Mouse (Mus musculus) heart, embryonic 15.5 days (tissue): Measurements from ENCODE around the gene Zfp831. TPM values are rescaled to one million over a fixed set of nuclear protein-coding genes. Genes with fewer than 3 reads are reported as not detected.

ENCODE experiments used
- ATAC-seq: fragments of 200-750 bp; cut with Nextera tagmentation; replicated peaks from 2 replicates; pipeline ENCODE4 v1.8.0; 2017; ENCODE audit warnings: low read depth, moderate TSS enrichment; ENCODE audit not compliant: insufficient number of reproducible peaks, insufficient read depth, low FRiP score
- H3K27ac ChIP-seq: fragments of 300-500 bp; sonication (generic); 2 replicates; pipeline ENCODE4 v1.5.1; 2015; ENCODE audit warnings: mild to moderate bottlenecking, inconsistent platforms
- H3K27me3 ChIP-seq: fragments of 300-500 bp; sonication (generic); 2 replicates; pipeline ENCODE4 v1.6.1; 2015; ENCODE audit warnings: inconsistent platforms
- H3K36me3 ChIP-seq: fragments of 300-500 bp; sonication (generic); 2 replicates; pipeline ENCODE4 v1.6.1; 2015; ENCODE audit warnings: mild to moderate bottlenecking, inconsistent platforms
- H3K4me1 ChIP-seq: fragments of 300-500 bp; sonication (generic); replicated peaks from 2 replicates; pipeline ENCODE4 v1.6.1; 2015; ENCODE audit warnings: inconsistent platforms
- H3K4me2 ChIP-seq: fragments of 300-500 bp; sonication (generic); 2 replicates; pipeline ENCODE4 v1.6.1; 2015; ENCODE audit warnings: inconsistent platforms, mild to moderate bottlenecking, moderate library complexity
- H3K4me3 ChIP-seq: fragments of 300-500 bp; sonication (generic); 2 replicates; pipeline ENCODE4 v1.5.1; 2015; ENCODE audit warnings: mild to moderate bottlenecking, inconsistent platforms
- H3K9ac ChIP-seq: fragments of 300-500 bp; sonication (generic); 2 replicates; pipeline ENCODE4 v1.6.1; 2015; ENCODE audit warnings: mild to moderate bottlenecking, inconsistent platforms
- H3K9me3 ChIP-seq: fragments of 300-500 bp; sonication (generic); replicated peaks from 2 replicates; pipeline ENCODE4 v1.6.1; 2016; ENCODE audit warnings: inconsistent platforms
- WGBS: fragments of 180-500 bp; shearing (Covaris S2); methylation state at CpG from one replicate; pipeline ENCODE4 v1.1.7; 2015; ENCODE audit warnings: mixed read lengths; 5-methylcytosine and 5-hydroxymethylcytosine counted together
- polyA plus RNA-seq: library from polyadenylated mRNA; unstranded; fragments of >200 nt; fragmentation: Nextera tagmentation; extraction: Ambion mirVana; gene quantifications from 2 replicates; pipeline ENCODE4 v1.2.1, GENCODE M21; 2015

The Zfp831 gene
- polyA plus RNA-seq, 1 experiment from 2014 or later, result 0.01 TPM

- Histone ChIP-seq H3K9me3 (no peaks in the 10 kb centered on the region), H3K27ac (no peak overlapping the region), H3K4me3 (peak overlapping the region; percentile 60), H3K9ac (peak overlapping the region; percentile 54), H3K36me3 (no peaks in the 10 kb centered on the region), H3K27me3 (peaks cover 24% of the 10 kb centered on the region; the same call in 1 of the 2 replicates), H3K4me2 (peak overlapping the region; percentile 99), H3K4me1 (peaks cover 21% of the 10 kb centered on the region)
- ATAC-seq, result 0 out of 2 replicates have a peak, but pooled peaks have one; percentile 25
- WGBS, result 4% methylated on average over 16 of the region's 16 CpGs
These were observed 31.1 kb downstream of the Zfp831 start for GRCm38 (mm10) chr2:174674287-174675045.

- H3K4me2 ChIP-seq, result no peak overlapping the region
These were observed 32.3 kb downstream of the Zfp831 start for GRCm38 (mm10) chr2:174675642-174676041.

GRCm38 (mm10) chr2:174701351-174701750, 58.0 kb downstream of the Zfp831 start:
- no peaks in the 10 kb centered on the region for H3K4me1 ChIP-seq
- no peak for ATAC-seq
- H3K9ac ChIP-seq, result no peak overlapping the region
- 85% methylated on average over 8 of the region's 8 CpGs for WGBS
- H3K9me3 ChIP-seq, result no peaks in the 10 kb centered on the region
- H3K27me3 ChIP-seq, result no peaks in the 10 kb centered on the region
- no peak overlapping the region for H3K4me3 ChIP-seq
- no peak overlapping the region for H3K27ac ChIP-seq
- H3K4me2 ChIP-seq, result no peak overlapping the region
- no peaks in the 10 kb centered on the region for H3K36me3 ChIP-seq

More at GRCm38 (mm10) chr2:174675642-174676041, 32.3 kb downstream of the Zfp831 start:
- Histone ChIP-seq H3K27ac (no peak overlapping the region), H3K9ac (no peak overlapping the region), H3K27me3 (peaks cover 24% of the 10 kb centered on the region; the same call in 1 of the 2 replicates), H3K36me3 (no peaks in the 10 kb centered on the region), H3K4me3 (no peak overlapping the region), H3K4me1 (peaks cover 21% of the 10 kb centered on the region), H3K9me3 (no peaks in the 10 kb centered on the region)
- no peak for ATAC-seq
- 12% methylated on average over 9 of the region's 9 CpGs for WGBS

GRCm38 (mm10) chr2:174707101-174707500, 63.8 kb downstream of the Zfp831 start:
- no peaks in the 10 kb centered on the region for H3K4me1 ChIP-seq
- no peak for ATAC-seq
- H3K9ac ChIP-seq, result no peak overlapping the region
- H3K4me3 ChIP-seq, result no peak overlapping the region
- H3K36me3 ChIP-seq, result no peaks in the 10 kb centered on the region
- H3K27ac ChIP-seq, result no peak overlapping the region
- no peak overlapping the region for H3K4me2 ChIP-seq
- 87% methylated on average over 16 of the region's 16 CpGs for WGBS
- H3K27me3 ChIP-seq, result no peaks in the 10 kb centered on the region
- H3K9me3 ChIP-seq, result no peaks in the 10 kb centered on the region

GRCm38 (mm10) chr2:174708587-174708986, 65.3 kb downstream of the Zfp831 start:
- Histone ChIP-seq H3K36me3 (no peaks in the 10 kb centered on the region), H3K27ac (no peak overlapping the region), H3K4me3 (no peak overlapping the region), H3K4me1 (no peaks in the 10 kb centered on the region), H3K9me3 (no peaks in the 10 kb centered on the region), H3K27me3 (no peaks in the 10 kb centered on the region), H3K4me2 (no peak overlapping the region), H3K9ac (no peak overlapping the region)
- 70% methylated on average over 4 of the region's 4 CpGs for WGBS
- ATAC-seq, result no peak

- Histone ChIP-seq H3K27ac (no peak overlapping the region), H3K4me3 (no peak overlapping the region), H3K27me3 (no peaks in the 10 kb centered on the region), H3K9ac (no peak overlapping the region), H3K9me3 (no peaks in the 10 kb centered on the region), H3K4me1 (no peaks in the 10 kb centered on the region), H3K4me2 (no peak overlapping the region), H3K36me3 (no peaks in the 10 kb centered on the region)
- no peak for ATAC-seq
- 61% methylated on average over 3 of the region's 3 CpGs for WGBS
These were observed 66.9 kb downstream of the Zfp831 start for GRCm38 (mm10) chr2:174710185-174710584.

- Histone ChIP-seq H3K4me1 (no peaks in the 10 kb centered on the region), H3K4me2 (no peak overlapping the region), H3K27me3 (no peaks in the 10 kb centered on the region), H3K9me3 (no peaks in the 10 kb centered on the region), H3K36me3 (no peaks in the 10 kb centered on the region), H3K27ac (no peak overlapping the region), H3K4me3 (no peak overlapping the region), H3K9ac (no peak overlapping the region)
- ATAC-seq, result no peak
- WGBS, result 96% methylated on average over 1 of the region's 1 CpGs
These were observed 68.7 kb downstream of the Zfp831 start for GRCm38 (mm10) chr2:174712043-174712442.

- H3K27me3 ChIP-seq, result no peaks in the 10 kb centered on the region
- no peak overlapping the region for H3K4me3 ChIP-seq
- no peak overlapping the region for H3K27ac ChIP-seq
- H3K9ac ChIP-seq, result no peak overlapping the region
- no peaks in the 10 kb centered on the region for H3K4me1 ChIP-seq
- no peaks in the 10 kb centered on the region for H3K36me3 ChIP-seq
- H3K9me3 ChIP-seq, result no peaks in the 10 kb centered on the region
- ATAC-seq, result no peak
- H3K4me2 ChIP-seq, result no peak overlapping the region
These were observed 72.6 kb downstream of the Zfp831 start for GRCm38 (mm10) chr2:174715938-174716337.

GRCm38 (mm10) chr2:174717857-174718256, 74.5 kb downstream of the Zfp831 start:
- Histone ChIP-seq H3K9me3 (no peaks in the 10 kb centered on the region), H3K9ac (no peak overlapping the region), H3K27me3 (no peaks in the 10 kb centered on the region), H3K4me1 (no peaks in the 10 kb centered on the region), H3K4me2 (no peak overlapping the region), H3K36me3 (no peaks in the 10 kb centered on the region), H3K27ac (no peak overlapping the region), H3K4me3 (no peak overlapping the region)
- 81% methylated on average over 4 of the region's 4 CpGs for WGBS
- no peak for ATAC-seq

- H3K9ac ChIP-seq, result no peak overlapping the region
- no peaks in the 10 kb centered on the region for H3K27me3 ChIP-seq
- no peak overlapping the region for H3K27ac ChIP-seq
- ATAC-seq, result no peak
- no peak overlapping the region for H3K4me2 ChIP-seq
- H3K9me3 ChIP-seq, result no peaks in the 10 kb centered on the region
- H3K4me1 ChIP-seq, result peaks cover 3% of the 10 kb centered on the region; the same call in 1 of the 2 replicates
- H3K36me3 ChIP-seq, result no peaks in the 10 kb centered on the region
- H3K4me3 ChIP-seq, result no peak overlapping the region
- WGBS, result 81% methylated on average over 10 of the region's 10 CpGs
These were observed 83.9 kb downstream of the Zfp831 start for GRCm38 (mm10) chr2:174727114-174727823.

- no peaks in the 10 kb centered on the region for H3K27me3 ChIP-seq
- H3K4me3 ChIP-seq, result no peak overlapping the region
- peaks cover 4% of the 10 kb centered on the region; the same call in 1 of the 2 replicates for H3K4me1 ChIP-seq
- no peak overlapping the region for H3K4me2 ChIP-seq
- H3K9me3 ChIP-seq, result no peaks in the 10 kb centered on the region
- WGBS, result 62% methylated on average over 5 of the region's 5 CpGs
- no peaks in the 10 kb centered on the region for H3K36me3 ChIP-seq
- H3K27ac ChIP-seq, result no peak overlapping the region
- no peak overlapping the region for H3K9ac ChIP-seq
- no peak for ATAC-seq
These were observed 88.6 kb downstream of the Zfp831 start for GRCm38 (mm10) chr2:174731939-174732338.
